Mouse (Mus musculus) embryonic facial prominence, embryonic 15.5 days (tissue): Measurements from ENCODE around the gene Wdfy2. TPM values are rescaled to one million over a fixed set of nuclear protein-coding genes. Genes with fewer than 3 reads are reported as not detected.
A peak's percentile ranks its signal among the peaks of the same experiment; 100 is the strongest.
"Not testable (repeated sequence)": the region's sequence is repeated elsewhere in the genome, so short reads cannot be mapped to it uniquely, and the experiment has no call there.

ENCODE experiments used
- ATAC-seq: fragments of 200-750 bp; cut with Nextera tagmentation; 2 replicates; pipeline ENCODE4 v1.8.0; 2017; ENCODE audit warnings: low read depth, moderate TSS enrichment; ENCODE audit not compliant: insufficient number of reproducible peaks, low FRiP score, low TSS enrichment
- H3K27ac ChIP-seq: fragments of 300-500 bp; sonication (generic); replicated peaks from 2 replicates; pipeline ENCODE4 v1.5.1; 2015; ENCODE audit warnings: mild to moderate bottlenecking, inconsistent platforms
- H3K27me3 ChIP-seq: fragments of 300-500 bp; sonication (generic); 2 replicates; pipeline ENCODE4 v1.6.1; 2015; ENCODE audit warnings: inconsistent platforms
- H3K36me3 ChIP-seq: fragments of 300-500 bp; sonication (generic); 2 replicates; pipeline ENCODE4 v1.6.1; 2015; ENCODE audit warnings: mild to moderate bottlenecking, inconsistent platforms
- H3K4me1 ChIP-seq: fragments of 300-500 bp; sonication (generic); 2 replicates; pipeline ENCODE4 v1.6.1; 2015; ENCODE audit warnings: inconsistent platforms
- H3K4me2 ChIP-seq: fragments of 300-500 bp; sonication (generic); replicated peaks from 2 replicates; pipeline ENCODE4 v1.6.1; 2015; ENCODE audit warnings: mild to moderate bottlenecking, inconsistent platforms
- H3K4me3 ChIP-seq: fragments of 300-500 bp; sonication (generic); replicated peaks from 2 replicates; pipeline ENCODE4 v1.5.1; 2015; ENCODE audit warnings: mild to moderate bottlenecking, inconsistent platforms
- H3K9ac ChIP-seq: fragments of 300-500 bp; sonication (generic); 2 replicates; pipeline ENCODE4 v1.6.1; 2015; ENCODE audit warnings: inconsistent platforms
- H3K9me3 ChIP-seq: fragments of 300-500 bp; sonication (generic); replicated peaks from 2 replicates; pipeline ENCODE4 v1.6.1; 2016; ENCODE audit warnings: inconsistent platforms
- WGBS: fragments of 180-500 bp; shearing (Covaris S2); methylation state at CpG from one replicate; pipeline ENCODE4 v1.1.7; 2015; 5-methylcytosine and 5-hydroxymethylcytosine counted together
- polyA plus RNA-seq: library from polyadenylated mRNA; unstranded; fragments of >200 nt; fragmentation: Nextera tagmentation; extraction: Ambion mirVana; gene quantifications from 2 replicates; pipeline ENCODE4 v1.2.1, GENCODE M21; 2015

The Wdfy2 gene
- polyA plus RNA-seq, 1 experiment from 2014 or later, result 8.2 TPM

DNA sequence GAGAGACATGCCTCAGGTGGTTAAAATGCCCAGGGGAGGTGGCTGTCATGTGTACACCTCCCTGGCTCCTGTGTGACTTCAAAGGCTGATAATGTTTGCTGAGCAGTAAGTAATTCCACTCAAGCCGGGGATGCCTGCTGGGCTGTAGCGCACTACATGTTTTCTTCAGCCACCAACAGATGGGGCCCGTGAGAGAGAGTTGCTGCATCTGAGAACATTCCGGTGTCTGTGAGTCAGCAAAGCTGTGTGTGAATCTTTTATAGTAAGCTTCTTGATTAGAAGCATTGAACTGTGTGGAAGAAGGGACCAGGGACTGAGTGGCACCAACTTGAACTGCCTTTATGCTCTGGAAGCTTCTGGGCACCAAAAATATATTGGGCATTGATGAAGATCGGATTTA lies 42.0 kb downstream of the Wdfy2 start:
- Histone ChIP-seq H3K27me3 (no peaks in the 10 kb centered on the region), H3K36me3 (no peaks in the 10 kb centered on the region), H3K4me3 (no peak overlapping the region), H3K9ac (no peak overlapping the region), H3K27ac (peak overlapping the region; percentile 71), H3K9me3 (no peaks in the 10 kb centered on the region), H3K4me2 (no peak overlapping the region; the same call in 1 of the 2 replicates), H3K4me1 (peaks cover 25% of the 10 kb centered on the region)
- peak; percentile 67 for ATAC-seq
- 15% methylated on average over 5 of the region's 5 CpGs for WGBS

GRCm38 (mm10) chr14:62880084-62880851 lies 42.8 kb downstream of the Wdfy2 start:
- H3K4me2 ChIP-seq, result no peak overlapping the region
- H3K9ac ChIP-seq, result no peak overlapping the region
- H3K4me3 ChIP-seq, result no peak overlapping the region
- peaks cover 28% of the 10 kb centered on the region for H3K4me1 ChIP-seq
- no peaks in the 10 kb centered on the region for H3K9me3 ChIP-seq
- H3K27me3 ChIP-seq, result no peaks in the 10 kb centered on the region
- H3K27ac ChIP-seq, result peak overlapping the region; percentile 71
- WGBS, result 40% methylated on average over 5 of the region's 5 CpGs
- no peaks in the 10 kb centered on the region for H3K36me3 ChIP-seq
- ATAC-seq, result no peak

DNA sequence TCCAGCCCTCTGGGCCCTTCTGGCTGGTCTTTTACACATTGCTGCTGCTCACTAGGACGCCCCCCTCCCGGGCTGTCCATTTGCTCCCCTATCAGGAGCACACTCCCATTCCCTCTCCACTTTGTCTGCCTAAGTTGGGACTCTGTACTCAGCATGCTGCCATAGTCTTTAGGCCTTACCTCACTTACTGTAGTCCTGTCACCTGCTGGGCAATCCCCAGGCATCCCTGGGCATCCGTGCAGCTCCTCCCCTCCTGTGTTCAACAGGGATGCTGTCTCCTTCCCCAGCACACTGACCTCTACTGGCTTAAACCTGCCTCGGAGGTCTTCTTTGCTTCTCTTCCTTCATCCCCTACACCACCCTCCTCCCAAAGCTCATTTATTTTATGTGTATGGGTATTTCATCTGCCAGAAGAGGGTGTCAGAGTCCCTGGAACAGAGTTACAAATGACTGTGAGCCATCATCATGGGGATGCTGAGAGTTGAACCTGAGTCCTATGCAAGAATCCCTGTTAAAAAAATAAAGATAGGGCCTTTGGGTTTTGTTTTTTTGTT lies 44.7 kb downstream of the Wdfy2 start:
- 32% methylated on average over 4 of the region's 4 CpGs for WGBS
- Histone ChIP-seq H3K27ac (no peak overlapping the region), H3K4me2 (no peak overlapping the region), H3K9me3 (no peaks in the 10 kb centered on the region), H3K4me1 (peaks cover 28% of the 10 kb centered on the region), H3K36me3 (no peaks in the 10 kb centered on the region), H3K9ac (no peak overlapping the region), H3K27me3 (no peaks in the 10 kb centered on the region), H3K4me3 (no peak overlapping the region)
- no peak for ATAC-seq

DNA sequence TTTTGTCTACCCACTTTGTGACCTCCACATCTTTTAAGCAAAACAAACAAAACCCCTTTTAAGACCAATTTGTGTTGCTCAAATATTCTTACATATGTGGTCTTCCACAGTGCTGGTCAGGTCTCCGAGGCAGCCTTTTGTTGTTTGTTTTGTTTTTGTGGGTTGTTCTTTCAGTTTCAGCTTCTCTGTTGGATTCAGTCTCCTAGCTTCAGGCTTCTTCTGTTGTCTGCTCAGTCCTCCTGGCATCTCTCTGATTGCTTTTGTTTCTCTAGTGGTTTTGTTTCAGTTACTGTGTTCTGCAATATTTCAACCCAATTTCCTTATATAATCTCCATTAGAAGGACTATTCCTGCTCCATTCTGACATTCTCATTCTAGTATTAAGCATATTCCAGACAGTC lies 46.1 kb downstream of the Wdfy2 start:
- no peaks in the 10 kb centered on the region for H3K9me3 ChIP-seq
- 61% methylated on average over 1 of the region's 1 CpGs for WGBS
- H3K9ac ChIP-seq, result no peak overlapping the region
- no peaks in the 10 kb centered on the region for H3K36me3 ChIP-seq
- H3K27ac ChIP-seq, result no peak overlapping the region
- ATAC-seq, result no peak
- H3K27me3 ChIP-seq, result no peaks in the 10 kb centered on the region
- H3K4me1 ChIP-seq, result peaks cover 27% of the 10 kb centered on the region
- no peak overlapping the region for H3K4me2 ChIP-seq
- no peak overlapping the region for H3K4me3 ChIP-seq

DNA sequence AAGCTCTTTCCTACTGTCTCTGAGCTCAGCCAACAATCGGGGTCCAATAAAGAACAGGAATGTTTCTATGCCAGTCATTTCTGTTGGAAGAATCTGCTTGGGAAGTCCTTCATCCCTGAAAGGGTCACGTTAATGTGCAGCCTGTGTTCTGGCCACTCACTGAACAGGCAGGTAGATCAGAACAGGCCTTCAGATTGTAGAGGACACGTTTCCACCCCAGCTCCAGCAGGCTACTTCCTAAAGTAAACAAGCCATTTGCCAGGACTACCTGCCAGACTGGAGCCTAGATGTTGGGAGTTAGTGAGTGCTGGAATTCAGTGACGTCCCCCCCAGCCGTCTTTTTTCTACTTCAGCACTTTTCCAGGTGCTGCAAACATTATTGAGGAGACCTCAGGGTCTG lies 46.7 kb downstream of the Wdfy2 start:
- Histone ChIP-seq H3K27ac (no peak overlapping the region), H3K4me1 (peaks cover 21% of the 10 kb centered on the region), H3K4me3 (no peak overlapping the region), H3K4me2 (no peak overlapping the region), H3K36me3 (no peaks in the 10 kb centered on the region), H3K9ac (no peak overlapping the region), H3K9me3 (no peaks in the 10 kb centered on the region), H3K27me3 (no peaks in the 10 kb centered on the region)
- WGBS, result 51% methylated on average over 5 of the region's 5 CpGs
- ATAC-seq, result no peak

- no peak overlapping the region for H3K4me3 ChIP-seq
- H3K36me3 ChIP-seq, result no peaks in the 10 kb centered on the region
- no peaks in the 10 kb centered on the region for H3K9me3 ChIP-seq
- no peak for ATAC-seq
- H3K27ac ChIP-seq, result no peak overlapping the region
- H3K27me3 ChIP-seq, result no peaks in the 10 kb centered on the region
- H3K9ac ChIP-seq, result no peak overlapping the region
- H3K4me2 ChIP-seq, result no peak overlapping the region
- WGBS, result 100% methylated on average over 1 of the region's 1 CpGs
- peaks cover 17% of the 10 kb centered on the region for H3K4me1 ChIP-seq
Observed at GRCm38 (mm10) chr14:62884639-62885038, 47.2 kb downstream of the Wdfy2 start.

GRCm38 (mm10) chr14:62885146-62885545 lies 47.7 kb downstream of the Wdfy2 start:
- Histone ChIP-seq H3K27ac (no peak overlapping the region), H3K4me2 (no peak overlapping the region), H3K9me3 (no peaks in the 10 kb centered on the region), H3K36me3 (no peaks in the 10 kb centered on the region), H3K4me1 (peaks cover 12% of the 10 kb centered on the region; the same call in 1 of the 2 replicates), H3K4me3 (no peak overlapping the region), H3K9ac (no peak overlapping the region), H3K27me3 (no peaks in the 10 kb centered on the region)
- ATAC-seq, result no peak
- 88% methylated on average over 2 of the region's 2 CpGs for WGBS

GRCm38 (mm10) chr14:62891401-62891800 lies 53.9 kb downstream of the Wdfy2 start:
- no peak overlapping the region for H3K9ac ChIP-seq
- ATAC-seq, result no peak
- 0 out of 2 replicates have a peak, but pooled peaks cover 4% of the 10 kb centered on the region for H3K4me1 ChIP-seq
- 84% methylated on average over 3 of the region's 3 CpGs for WGBS
- H3K4me2 ChIP-seq, result no peak overlapping the region
- no peaks in the 10 kb centered on the region for H3K27me3 ChIP-seq
- no peaks in the 10 kb centered on the region for H3K9me3 ChIP-seq
- H3K27ac ChIP-seq, result no peak overlapping the region
- H3K4me3 ChIP-seq, result no peak overlapping the region
- no peaks in the 10 kb centered on the region for H3K36me3 ChIP-seq

DNA sequence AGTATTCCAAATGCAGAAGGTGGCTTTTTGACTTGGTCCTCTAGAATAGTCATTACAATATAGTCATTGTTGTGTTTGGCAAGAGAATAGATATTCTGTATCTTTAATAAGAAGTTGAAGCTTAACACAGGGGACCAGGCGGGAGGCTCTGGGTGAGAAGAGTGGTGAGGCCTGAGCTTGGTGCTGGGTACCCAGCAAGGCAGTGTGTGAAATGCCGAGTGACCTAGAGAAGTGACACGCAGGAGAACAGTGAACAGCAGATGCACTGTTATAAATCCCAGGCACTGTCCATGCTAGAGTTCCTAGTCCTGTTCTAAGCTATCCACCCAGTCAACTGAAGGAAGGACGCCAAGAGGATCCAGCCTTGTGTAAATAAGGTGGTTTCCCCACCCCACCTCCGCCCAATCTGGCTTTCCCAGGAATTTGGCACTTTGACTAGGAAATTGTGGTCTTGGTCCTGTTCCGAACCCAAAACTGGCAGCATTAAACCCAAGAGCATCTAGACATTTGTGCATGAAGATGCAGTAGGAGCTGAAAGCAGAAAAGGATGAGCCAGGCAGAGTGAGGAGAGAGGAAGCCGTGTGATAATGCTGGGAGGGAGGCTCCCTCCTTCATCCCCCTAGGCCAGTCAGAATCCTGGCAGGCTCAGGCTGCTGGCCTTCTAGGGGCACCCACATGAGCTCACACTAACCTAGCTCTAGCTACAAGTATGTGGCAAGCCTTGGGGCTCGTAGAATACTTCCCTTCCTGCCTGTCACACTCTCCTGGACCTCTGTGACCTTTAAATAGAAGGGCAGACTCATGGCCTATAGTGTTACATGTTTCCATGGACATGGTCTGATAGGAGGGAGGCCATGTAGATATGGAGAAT lies 55.5 kb downstream of the Wdfy2 start:
- 57% methylated on average over 8 of the region's 8 CpGs for WGBS
- Histone ChIP-seq H3K9ac (no peak overlapping the region), H3K4me2 (no peak overlapping the region), H3K27me3 (no peaks in the 10 kb centered on the region), H3K4me3 (no peak overlapping the region), H3K27ac (no peak overlapping the region), H3K4me1 (0 out of 2 replicates have a peak, but pooled peaks cover 4% of the 10 kb centered on the region), H3K36me3 (no peaks in the 10 kb centered on the region), H3K9me3 (no peaks in the 10 kb centered on the region)
- ATAC-seq, result peak; percentile 70; the same call in 1 of the 2 replicates

- H3K4me3 ChIP-seq, H3K4me1 ChIP-seq, ATAC-seq, H3K27me3 ChIP-seq, H3K27ac ChIP-seq, H3K4me2 ChIP-seq, H3K9me3 ChIP-seq, H3K9ac ChIP-seq, H3K36me3 ChIP-seq: not testable (repeated sequence)
- 77% methylated on average over 5 of the region's 5 CpGs for WGBS
Observed at GRCm38 (mm10) chr14:62893642-62894180, 56.2 kb downstream of the Wdfy2 start.
